Mouse (Mus musculus) olfactory bulb, adult 2 months (tissue): ENCODE results near the gene Gas7.

ENCODE experiments used
- CTCF ChIP-seq: fragments of 200-500 bp; IDR thresholded peaks from 2 replicates; pipeline ENCODE4 v1.5.1; 2012; ENCODE audit warnings: low read depth, mild to moderate bottlenecking, low read length, moderate library complexity; ENCODE audit not compliant: insufficient read depth
- POLR2A ChIP-seq: fragments of 200-500 bp; IDR thresholded peaks from 2 replicates; pipeline ENCODE4 v1.6.1; 2012; ENCODE audit warnings: mild to moderate bottlenecking, low read depth, low read length, moderate library complexity; ENCODE audit not compliant: insufficient read depth

DNA sequence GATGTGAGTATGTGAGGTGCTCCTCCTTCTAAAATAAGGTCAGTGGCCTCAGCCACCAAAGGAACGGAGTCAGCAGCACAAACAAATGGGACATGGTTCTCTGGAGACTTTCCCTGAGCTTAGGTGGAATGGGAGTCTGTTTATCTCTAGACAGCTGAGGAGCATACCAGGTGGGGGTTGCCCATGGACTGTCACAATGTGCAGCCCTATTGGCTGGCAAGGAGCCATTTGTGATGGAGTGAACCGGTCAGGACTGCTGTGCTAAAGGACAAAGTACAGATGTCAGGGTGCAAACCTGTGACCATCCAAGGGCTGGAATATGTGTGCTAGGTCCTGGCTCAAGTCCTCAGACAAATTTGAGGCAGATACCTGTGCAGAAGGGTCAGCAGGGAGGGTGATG lies 173.3 kb downstream of the Gas7 start:
- TF ChIP-seq CTCF, result no peak
- no peak for TF ChIP-seq POLR2A
